Mouse (Mus musculus) gastrocnemius, adult 18-20 months (tissue): ENCODE data around the gene Tenm1. TPM values are rescaled to one million over a fixed set of nuclear protein-coding genes. Genes with fewer than 3 reads are reported as not detected.

Source experiments
- DNase-seq: peaks from one replicate; pipeline ENCODE4 v3.0.0; 2021; ENCODE audit warnings: low spot score
- long read RNA-seq, 2 experiments: library from polyadenylated mRNA; stranded (forward); transcript quantifications; one replicate each; pipeline ENCODE4 v2.0.0; 2021
- total RNA-seq, 2 experiments: library from RNA; stranded (reverse); gene quantifications; 2 replicates each; pipeline ENCODE4 v1.2.3; 2021

The Tenm1 gene
- not detected for total RNA-seq
- long read RNA-seq, experiment 1, result 0 reads
- long read RNA-seq, experiment 2, result 0 reads

GRCm38 (mm10) chrX:43428855-43429263 lies at the start of gene Tenm1:
Gene Tenm1, minus strand, starts transcription at chrX:43429126.
- no peak for DNase-seq

- no peak for DNase-seq
Measured at GRCm38 (mm10) chrX:43467311-43467710, 38.4 kb upstream of the Tenm1 start.

GRCm38 (mm10) chrX:43430581-43430980 lies 1.7 kb upstream of the Tenm1 start:
- no peak for DNase-seq

- no peak for DNase-seq
Measured at GRCm38 (mm10) chrX:43429982-43430531, 1.1 kb upstream of the Tenm1 start.

DNA sequence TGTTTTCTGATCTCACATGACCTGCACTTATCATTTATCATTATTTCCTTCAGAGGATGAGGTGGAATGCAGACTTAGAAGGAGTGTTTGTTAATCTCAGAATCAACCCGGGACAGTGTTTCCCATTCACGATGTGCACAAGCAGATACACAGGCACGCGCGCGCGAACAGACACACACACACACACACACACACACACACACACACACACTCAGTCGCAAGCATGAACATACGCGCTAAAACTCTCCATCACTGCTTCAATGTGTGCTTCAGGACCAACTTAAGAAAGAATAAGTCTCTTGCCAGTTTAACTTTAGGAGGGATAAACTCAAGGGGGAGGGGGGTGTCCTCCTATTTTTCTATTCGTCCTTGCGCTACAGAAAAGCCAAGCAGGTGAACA lies 411 bp upstream of the Tenm1 start:
- no peak for DNase-seq

DNA sequence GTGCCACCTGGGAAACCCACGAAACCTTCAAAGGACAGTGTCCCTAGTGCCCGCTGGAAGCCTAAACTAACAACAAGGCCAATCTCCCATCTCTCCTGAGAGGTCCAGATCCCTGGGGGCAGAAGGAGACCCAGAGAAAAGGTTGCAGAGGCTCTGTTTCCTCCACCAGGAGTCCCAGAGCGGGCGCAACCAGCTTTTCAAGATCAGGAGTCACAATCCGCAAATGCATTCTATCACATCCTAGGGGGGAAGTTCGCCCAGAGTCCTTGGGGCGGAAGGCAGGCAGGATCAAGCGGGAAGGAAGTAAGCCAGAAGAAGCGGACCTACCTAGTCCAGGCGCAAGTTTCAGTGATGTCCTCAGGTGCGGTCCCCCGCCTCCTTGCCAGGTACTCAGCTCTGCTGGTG lies 963 bp downstream of the Tenm1 start:
- DNase-seq, result no peak

DNA sequence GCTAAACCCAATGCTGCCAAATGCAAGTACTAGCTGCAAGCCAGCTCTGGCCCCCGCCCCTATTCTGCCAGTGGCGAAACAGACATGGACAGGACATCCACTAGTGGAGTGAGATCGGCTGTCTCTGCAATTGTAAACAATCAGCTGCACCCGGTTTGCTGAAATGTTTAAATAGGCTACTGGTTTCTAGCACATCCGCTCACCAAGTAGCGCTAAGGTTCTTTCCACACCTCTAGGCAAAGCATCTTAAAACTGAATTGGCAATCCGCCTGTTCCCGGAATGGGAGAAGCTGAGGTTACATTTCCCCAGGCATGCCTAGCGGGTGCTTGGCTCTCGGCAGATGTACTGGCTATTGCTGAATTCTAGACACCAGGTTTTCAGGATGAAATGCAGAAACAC lies 1.8 kb downstream of the Tenm1 start:
- DNase-seq, result no peak

- DNase-seq, result no peak
Measured at GRCm38 (mm10) chrX:43397957-43398356, 31.0 kb downstream of the Tenm1 start.

DNA sequence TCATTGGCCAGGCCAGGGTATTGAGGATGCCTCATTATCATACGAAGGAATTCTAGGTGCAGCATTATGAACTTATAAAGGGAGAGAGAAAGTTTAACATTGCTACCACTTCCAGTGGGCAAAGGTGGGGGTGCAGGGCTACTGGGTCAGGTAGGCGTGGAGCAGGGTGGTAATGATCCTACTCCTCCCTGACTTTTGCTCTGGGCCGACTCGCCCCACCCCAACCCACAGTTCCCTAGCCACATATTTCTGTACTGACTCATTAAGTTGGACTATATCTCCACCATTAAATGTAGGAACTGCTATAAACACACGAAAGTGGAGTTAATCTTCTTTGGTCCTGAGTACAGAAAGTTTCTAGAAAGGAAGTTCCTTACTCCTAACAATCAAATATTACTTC lies 40.8 kb downstream of the Tenm1 start:
- DNase-seq, result no peak

GRCm38 (mm10) chrX:43372526-43372925 lies 56.4 kb downstream of the Tenm1 start:
- no peak for DNase-seq

- DNase-seq, result no peak
Measured at GRCm38 (mm10) chrX:43319351-43319750, 109.6 kb downstream of the Tenm1 start.

DNA sequence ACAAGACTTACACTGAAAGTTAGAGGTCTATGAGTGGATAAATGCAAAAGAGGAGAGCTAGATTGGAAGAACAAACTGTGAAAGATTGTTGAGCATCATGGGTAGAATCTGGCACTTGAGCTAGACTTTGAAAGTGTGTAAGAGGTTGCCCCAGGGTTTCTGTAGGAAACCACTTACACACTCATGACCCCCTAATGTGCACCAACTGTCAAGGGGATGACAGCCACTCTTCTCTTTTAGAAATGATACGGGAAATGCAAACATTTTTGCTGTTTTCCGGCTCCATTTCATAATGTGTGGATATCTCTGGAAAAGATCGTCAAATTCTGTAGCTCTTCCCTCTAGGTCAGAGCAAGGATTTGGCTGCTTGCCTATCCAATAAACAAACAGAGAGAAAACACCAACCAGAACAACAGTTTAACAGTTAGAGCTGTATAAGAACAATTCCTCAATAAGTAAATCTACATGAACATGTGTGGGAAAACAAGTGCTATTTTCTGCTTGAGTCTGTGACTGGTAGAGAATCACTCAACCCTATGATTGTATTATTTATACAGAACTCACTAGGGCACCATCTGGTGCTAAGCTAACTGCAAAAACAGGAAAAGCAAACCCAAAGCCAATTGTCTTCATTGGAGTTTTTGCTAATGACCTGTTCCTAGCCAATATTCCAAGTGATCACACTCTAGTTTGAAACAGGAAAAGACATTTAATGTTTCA lies 111.0 kb downstream of the Tenm1 start:
- no peak for DNase-seq

GRCm38 (mm10) chrX:43235844-43236243 lies 193.1 kb downstream of the Tenm1 start:
- DNase-seq, result no peak

DNA sequence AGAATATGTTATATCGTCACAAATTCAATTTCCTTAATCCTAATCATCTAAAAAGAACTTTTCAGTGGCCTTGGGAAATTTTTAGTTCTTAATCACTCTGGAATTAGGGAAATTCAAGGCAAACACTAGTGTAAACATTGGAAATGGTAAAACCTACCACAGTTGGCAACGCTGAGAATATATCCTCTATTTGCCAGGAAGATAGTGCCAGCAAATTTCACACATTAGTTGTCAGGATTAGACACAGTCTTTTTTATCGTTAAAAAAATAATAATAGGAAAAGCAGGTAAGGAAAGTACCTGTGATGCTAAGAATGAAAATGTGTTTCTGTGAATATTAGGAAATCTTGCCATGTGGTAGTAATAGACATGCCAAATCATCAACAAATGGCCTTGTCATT lies 223.9 kb downstream of the Tenm1 start:
- DNase-seq, result no peak

GRCm38 (mm10) chrX:43202249-43202783 lies 226.6 kb downstream of the Tenm1 start:
- no peak for DNase-seq

- DNase-seq, result no peak
Measured at GRCm38 (mm10) chrX:43182975-43183374, 246.0 kb downstream of the Tenm1 start.

GRCm38 (mm10) chrX:43151561-43151960 lies 277.4 kb downstream of the Tenm1 start:
- DNase-seq, result no peak

DNA sequence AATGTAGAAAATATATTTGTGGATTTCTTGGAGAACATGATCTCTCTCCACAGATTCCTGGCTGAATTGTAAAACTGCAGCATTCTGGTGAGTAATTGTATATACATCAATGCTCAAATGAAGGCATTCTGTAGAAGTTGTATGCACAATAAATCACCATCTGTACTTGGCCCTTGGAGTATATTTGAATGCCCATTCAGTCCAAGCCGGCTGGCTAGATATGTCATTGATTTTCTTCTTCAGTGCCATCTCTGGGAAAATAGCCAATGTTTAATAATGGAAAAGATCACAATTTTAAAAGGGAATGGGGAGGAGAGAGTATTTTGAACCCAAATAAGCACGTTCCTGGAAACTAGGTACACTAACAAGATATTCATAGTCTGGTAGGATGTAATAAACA lies 299.2 kb downstream of the Tenm1 start:
- no peak for DNase-seq

DNA sequence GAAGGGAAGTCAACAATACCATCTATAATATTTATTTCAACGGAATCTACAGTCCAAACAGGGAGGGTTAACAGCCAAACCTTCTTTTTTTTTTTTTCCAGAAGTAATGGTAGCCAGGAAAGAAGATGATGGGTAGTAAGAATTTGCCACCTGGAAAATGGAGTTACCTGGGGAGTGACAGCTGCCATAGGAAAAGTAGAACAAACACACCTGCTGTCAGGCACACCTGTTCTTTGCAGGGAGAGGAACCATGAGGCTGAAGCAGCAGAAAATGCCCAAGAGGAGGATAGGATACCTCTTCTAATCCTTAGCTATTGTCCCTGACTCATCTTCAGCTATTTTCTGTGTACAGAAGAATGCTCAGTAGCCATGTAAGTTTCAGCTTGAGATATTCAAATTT lies 306.4 kb downstream of the Tenm1 start:
- DNase-seq, result no peak

DNA sequence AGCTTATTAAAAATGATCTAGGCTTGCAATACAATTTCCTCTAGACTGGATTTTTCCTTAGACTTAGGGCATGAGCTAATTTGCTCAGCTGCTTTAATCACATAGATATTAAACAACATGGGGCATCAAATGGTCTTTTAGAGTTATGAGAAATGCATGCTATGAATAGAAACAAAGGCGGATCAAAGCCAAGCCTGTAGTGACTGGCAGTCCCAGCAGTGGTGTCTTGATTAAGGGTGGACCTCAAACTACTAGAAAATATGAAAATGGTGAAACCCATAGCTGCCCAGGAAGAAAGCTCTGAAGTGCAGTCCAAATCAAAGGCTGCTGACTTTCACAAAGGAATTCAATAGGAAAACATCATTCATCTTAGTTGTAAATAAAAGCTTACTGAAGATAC lies 306.9 kb downstream of the Tenm1 start:
- DNase-seq, result no peak

- DNase-seq, result no peak
Measured at GRCm38 (mm10) chrX:42986100-42986499, 442.8 kb downstream of the Tenm1 start.

DNA sequence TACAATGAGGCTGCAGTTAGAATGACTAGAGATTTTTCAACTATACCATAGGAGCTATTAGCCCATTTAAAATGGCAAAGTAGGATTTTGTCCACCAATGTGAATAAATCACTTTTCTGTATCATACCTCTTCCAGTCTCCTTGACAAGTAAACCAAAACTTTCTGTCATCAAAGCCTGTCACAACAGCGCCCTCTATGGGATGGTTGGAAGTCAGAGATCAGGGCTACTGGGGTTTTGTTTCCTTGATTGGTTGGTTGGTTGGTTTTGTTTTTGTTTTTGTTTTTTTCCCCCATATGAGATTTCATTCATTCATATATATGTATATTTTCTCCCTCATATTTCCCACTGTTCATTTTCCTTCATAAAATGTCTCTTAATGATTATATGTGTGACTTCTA lies 455.4 kb downstream of the Tenm1 start:
- DNase-seq, result peak; percentile 0

- no peak for DNase-seq
Measured at GRCm38 (mm10) chrX:42967611-42968010, 461.3 kb downstream of the Tenm1 start.
